Mouse (Mus musculus) hindbrain, embryonic 13.5 days (tissue): ENCODE measurements at regions not wholly inside any gene's neighbourhood (a gene's known extent, or its start where the extent isn't known, plus 50 kb on each side); places are given as distances from the start of the nearest gene placed in this dataset.
"Not testable (repeated sequence)": the region's sequence is repeated elsewhere in the genome, so short reads cannot be mapped to it uniquely, and the experiment has no call there.

Experiments
- ATAC-seq: fragments of 200-750 bp; cut with Nextera tagmentation; 2 replicates; pipeline ENCODE4 v1.8.0; 2017; ENCODE audit warnings: moderate TSS enrichment; ENCODE audit not compliant: low FRiP score
- H3K27ac ChIP-seq: fragments of 300-500 bp; sonication (generic); 2 replicates; pipeline ENCODE4 v1.5.1; 2015; ENCODE audit warnings: inconsistent platforms, mild to moderate bottlenecking, moderate library complexity
- H3K27me3 ChIP-seq: fragments of 300-500 bp; sonication (generic); 2 replicates; pipeline ENCODE4 v1.6.1; 2015; ENCODE audit warnings: mild to moderate bottlenecking, inconsistent platforms
- H3K36me3 ChIP-seq: fragments of 300-500 bp; sonication (generic); 2 replicates; pipeline ENCODE4 v1.6.1; 2015; ENCODE audit warnings: mild to moderate bottlenecking, inconsistent platforms
- H3K4me1 ChIP-seq: fragments of 300-500 bp; sonication (generic); replicated peaks from 2 replicates; pipeline ENCODE4 v1.6.1; 2015; ENCODE audit warnings: inconsistent platforms
- H3K4me2 ChIP-seq: fragments of 300-500 bp; sonication (generic); 2 replicates; pipeline ENCODE4 v1.6.1; 2015; ENCODE audit warnings: inconsistent platforms, mild to moderate bottlenecking, moderate library complexity
- H3K4me3 ChIP-seq: fragments of 300-500 bp; sonication (generic); 2 replicates; pipeline ENCODE4 v1.5.1; 2015; ENCODE audit warnings: mild to moderate bottlenecking, inconsistent platforms
- H3K9ac ChIP-seq: fragments of 300-500 bp; sonication (generic); 2 replicates; pipeline ENCODE4 v1.6.1; 2015; ENCODE audit warnings: mild to moderate bottlenecking, inconsistent platforms
- H3K9me3 ChIP-seq: fragments of 300-500 bp; sonication (generic); 2 replicates; pipeline ENCODE4 v1.6.1; 2016; ENCODE audit warnings: inconsistent platforms
- WGBS: fragments of 180-500 bp; shearing (Covaris S2); methylation state at CpG from one replicate; pipeline ENCODE4 v1.1.7; 2015; 5-methylcytosine and 5-hydroxymethylcytosine counted together

GRCm38 (mm10) chr6:100402716-100403115 is 115.4 kb upstream of the Rybp start:
- ATAC-seq, result no peak
- H3K9ac ChIP-seq, result no peak overlapping the region
- H3K27me3 ChIP-seq, result 0 out of 2 replicates have a peak, but pooled peaks cover 6% of the 10 kb centered on the region
- H3K4me3 ChIP-seq, result no peak overlapping the region
- 38% methylated on average over 4 of the region's 4 CpGs for WGBS
- no peak overlapping the region for H3K4me2 ChIP-seq
- no peak overlapping the region for H3K27ac ChIP-seq
- H3K9me3 ChIP-seq, result no peaks in the 10 kb centered on the region
- H3K4me1 ChIP-seq, result 0 out of 2 replicates have a peak, but pooled peaks cover 4% of the 10 kb centered on the region
- H3K36me3 ChIP-seq, result no peaks in the 10 kb centered on the region

- 100% methylated on average over 2 of the region's 2 CpGs for WGBS
- Histone ChIP-seq H3K4me1 (0 out of 2 replicates have a peak, but pooled peaks cover 9% of the 10 kb centered on the region), H3K9me3 (no peaks in the 10 kb centered on the region), H3K4me3 (no peak overlapping the region), H3K4me2 (no peak overlapping the region), H3K27me3 (0 out of 2 replicates have a peak, but pooled peaks cover 6% of the 10 kb centered on the region), H3K9ac (no peak overlapping the region), H3K27ac (no peak overlapping the region), H3K36me3 (no peaks in the 10 kb centered on the region)
- no peak for ATAC-seq
These were observed 114.4 kb upstream of the Rybp start for GRCm38 (mm10) chr6:100401728-100402127.

DNA sequence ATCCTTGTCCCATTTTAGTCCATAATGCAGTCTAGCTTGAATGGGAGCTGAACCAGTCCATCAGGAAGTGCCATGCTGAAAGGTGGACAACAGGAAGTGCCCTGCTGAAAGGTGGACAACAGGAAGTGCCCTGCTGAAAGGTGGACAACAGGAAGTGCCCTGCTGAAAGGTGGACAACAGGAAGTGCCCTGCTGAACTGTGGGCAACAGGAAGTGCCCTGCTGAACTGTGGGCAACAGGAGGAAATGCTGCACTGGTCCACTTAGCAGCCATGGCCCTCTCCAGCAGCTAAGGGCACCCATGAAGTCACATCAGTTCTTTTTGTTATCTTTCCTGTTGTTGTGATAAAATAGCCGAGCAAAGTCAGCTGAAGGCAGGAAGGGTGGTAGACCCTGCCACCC is 112.1 kb upstream of the Rybp start:
- 0 out of 2 replicates have a peak, but pooled peaks cover 14% of the 10 kb centered on the region for H3K4me1 ChIP-seq
- H3K36me3 ChIP-seq, H3K27ac ChIP-seq, ATAC-seq, H3K9ac ChIP-seq, H3K27me3 ChIP-seq, H3K4me2 ChIP-seq, H3K4me3 ChIP-seq, H3K9me3 ChIP-seq: not testable (repeated sequence)
- 92% methylated on average over 1 of the region's 1 CpGs for WGBS

DNA sequence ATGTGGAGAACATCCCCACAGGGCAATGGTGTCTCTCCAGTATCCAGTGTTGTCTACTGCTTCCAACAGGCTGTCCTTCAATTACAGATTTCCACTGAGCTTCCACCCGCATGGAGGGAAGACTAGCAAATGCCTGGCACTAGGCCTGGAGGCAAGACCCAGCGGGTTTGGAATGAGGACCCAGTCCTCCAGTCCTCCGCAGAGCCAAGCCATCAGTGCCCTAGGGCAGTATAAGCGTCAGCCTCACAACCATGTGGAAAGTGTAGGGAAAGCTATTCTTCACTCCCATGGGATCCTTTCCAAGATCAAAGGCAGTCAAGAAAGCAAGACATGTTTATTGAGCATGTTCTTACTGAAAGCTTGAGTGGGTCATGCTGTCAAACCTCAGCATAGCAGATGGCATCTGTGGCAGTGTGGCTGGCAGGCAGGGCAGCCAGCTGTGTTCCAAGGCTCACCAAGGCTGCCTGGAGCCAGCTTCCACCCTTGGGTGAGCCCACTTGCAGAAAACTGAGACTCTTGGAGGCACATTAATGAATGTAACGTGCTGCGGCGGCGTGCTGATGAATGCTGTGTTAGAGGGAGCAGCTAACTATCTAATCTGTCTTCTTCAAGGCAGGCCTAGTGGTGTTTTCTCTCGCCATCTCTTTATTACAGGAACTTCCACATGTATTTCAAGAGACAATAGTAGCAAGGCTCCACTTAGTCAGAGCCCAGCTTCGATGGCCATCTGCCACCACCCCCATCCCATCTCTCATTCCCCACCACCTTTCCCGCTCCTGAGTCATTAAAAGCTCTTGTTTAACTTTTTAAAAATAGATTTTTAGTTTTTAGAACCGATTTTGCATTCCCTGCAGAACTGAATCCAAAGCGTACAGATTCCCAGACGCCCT is 109.3 kb upstream of the Rybp start:
- Histone ChIP-seq H3K4me1 (0 out of 2 replicates have a peak, but pooled peaks cover 10% of the 10 kb centered on the region), H3K4me2 (no peak overlapping the region), H3K4me3 (no peak overlapping the region), H3K9me3 (no peaks in the 10 kb centered on the region), H3K27me3 (no peaks in the 10 kb centered on the region), H3K27ac (peak overlapping the region; percentile 55), H3K36me3 (no peaks in the 10 kb centered on the region), H3K9ac (no peak overlapping the region)
- 71% methylated on average over 14 of the region's 14 CpGs for WGBS
- no peak; the same call in 1 of the 2 replicates for ATAC-seq

GRCm38 (mm10) chr6:100390258-100390910 is 103.1 kb upstream of the Rybp start:
- no peak overlapping the region for H3K9ac ChIP-seq
- 76% methylated on average over 7 of the region's 7 CpGs for WGBS
- no peaks in the 10 kb centered on the region for H3K4me1 ChIP-seq
- H3K27me3 ChIP-seq, result peaks cover 10% of the 10 kb centered on the region; the same call in 1 of the 2 replicates
- no peak for ATAC-seq
- H3K4me2 ChIP-seq, result no peak overlapping the region
- no peaks in the 10 kb centered on the region for H3K36me3 ChIP-seq
- H3K9me3 ChIP-seq, result no peaks in the 10 kb centered on the region
- no peak overlapping the region for H3K27ac ChIP-seq
- H3K4me3 ChIP-seq, result no peak overlapping the region

DNA sequence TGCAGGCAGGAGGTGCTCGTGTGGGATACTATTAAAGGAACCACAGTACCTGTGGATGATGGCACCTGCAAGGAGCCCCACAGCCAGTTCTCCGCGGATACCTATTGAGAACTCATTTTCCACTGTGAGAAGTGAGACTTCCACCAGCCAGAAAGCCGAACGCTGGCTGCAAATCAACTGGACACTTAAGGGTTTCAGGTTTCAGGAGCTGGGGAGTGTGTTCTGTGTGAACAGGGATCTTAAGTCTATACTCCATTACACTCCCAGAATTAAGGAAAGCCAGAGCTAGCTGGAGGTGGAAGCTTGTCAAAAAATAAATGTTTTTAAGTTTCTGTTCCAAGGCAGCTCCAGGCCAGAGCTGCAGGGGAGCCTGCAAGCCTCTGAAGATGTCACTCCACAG is 99.8 kb upstream of the Rybp start:
- WGBS, result 54% methylated on average over 5 of the region's 5 CpGs
- ATAC-seq, result no peak
- Histone ChIP-seq H3K36me3 (no peaks in the 10 kb centered on the region), H3K9me3 (no peaks in the 10 kb centered on the region), H3K9ac (no peak overlapping the region), H3K4me2 (no peak overlapping the region), H3K27ac (no peak overlapping the region), H3K4me1 (peaks cover 5% of the 10 kb centered on the region; the same call in 1 of the 2 replicates), H3K4me3 (no peak overlapping the region), H3K27me3 (peaks cover 18% of the 10 kb centered on the region)

- no peak overlapping the region for H3K27ac ChIP-seq
- no peak for ATAC-seq
- H3K4me1 ChIP-seq, result peaks cover 9% of the 10 kb centered on the region; the same call in 1 of the 2 replicates
- no peak overlapping the region for H3K9ac ChIP-seq
- no peak overlapping the region for H3K4me2 ChIP-seq
- H3K9me3 ChIP-seq, result no peaks in the 10 kb centered on the region
- peaks cover 18% of the 10 kb centered on the region for H3K27me3 ChIP-seq
- no peak overlapping the region for H3K4me3 ChIP-seq
- H3K36me3 ChIP-seq, result no peaks in the 10 kb centered on the region
- 70% methylated on average over 8 of the region's 8 CpGs for WGBS
These were observed 98.4 kb upstream of the Rybp start for GRCm38 (mm10) chr6:100385640-100386039.

GRCm38 (mm10) chr6:100381046-100381445 is 93.8 kb upstream of the Rybp start:
- no peak overlapping the region for H3K4me2 ChIP-seq
- no peak for ATAC-seq
- H3K9me3 ChIP-seq, result no peaks in the 10 kb centered on the region
- peaks cover 13% of the 10 kb centered on the region; the same call in 1 of the 2 replicates for H3K27me3 ChIP-seq
- 71% methylated on average over 5 of the region's 5 CpGs for WGBS
- H3K4me1 ChIP-seq, result peaks cover 43% of the 10 kb centered on the region
- H3K27ac ChIP-seq, result peak overlapping the region; percentile 52; the same call in 1 of the 2 replicates
- no peak overlapping the region for H3K9ac ChIP-seq
- H3K36me3 ChIP-seq, result no peaks in the 10 kb centered on the region
- no peak overlapping the region for H3K4me3 ChIP-seq

DNA sequence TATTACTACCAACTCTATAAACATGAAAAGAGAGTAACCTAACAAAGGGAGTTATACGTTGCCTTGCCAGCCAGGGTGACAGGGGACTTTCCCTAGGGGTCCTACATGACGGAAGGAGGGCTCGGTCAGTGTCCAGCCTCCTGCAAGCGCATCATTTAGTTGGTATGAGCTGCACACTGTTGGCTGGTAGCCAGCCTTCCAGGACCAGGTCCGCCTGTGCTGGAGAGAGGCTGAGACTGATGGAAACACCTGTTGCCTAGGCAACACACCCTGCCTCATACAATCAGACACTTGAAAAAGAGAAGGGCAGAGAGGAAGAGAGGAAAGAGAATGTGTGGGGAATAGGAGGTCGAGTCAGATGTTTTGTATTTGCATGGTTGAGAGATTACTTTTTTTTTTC is 93.3 kb upstream of the Rybp start:
- Histone ChIP-seq H3K4me3 (no peak overlapping the region), H3K27me3 (peaks cover 17% of the 10 kb centered on the region; the same call in 1 of the 2 replicates), H3K4me1 (peaks cover 43% of the 10 kb centered on the region), H3K4me2 (no peak overlapping the region), H3K9ac (no peak overlapping the region), H3K27ac (no peak overlapping the region), H3K36me3 (no peaks in the 10 kb centered on the region), H3K9me3 (no peaks in the 10 kb centered on the region)
- peak; percentile 67 for ATAC-seq
- 9% methylated on average over 6 of the region's 6 CpGs for WGBS

DNA sequence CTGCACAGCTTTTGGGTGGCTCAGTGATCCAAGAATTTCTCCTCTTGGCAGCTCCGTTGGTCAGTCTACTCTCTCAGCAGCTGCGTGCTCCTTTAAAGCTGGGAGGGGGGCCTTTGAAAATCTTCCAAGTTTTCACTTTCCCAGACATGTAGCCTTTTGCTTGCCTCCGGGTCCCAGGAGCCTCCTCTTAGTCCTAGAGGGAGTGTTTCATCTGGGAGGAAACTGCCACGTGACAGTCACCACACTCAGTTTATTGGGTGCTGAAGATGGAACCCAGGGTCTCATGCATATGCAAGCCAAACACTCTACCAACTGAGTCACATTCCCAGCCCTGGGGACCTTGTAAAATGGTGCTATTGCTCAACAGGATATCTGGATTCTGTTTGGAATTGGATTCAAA is 92.5 kb upstream of the Rybp start:
- 40% methylated on average over 4 of the region's 4 CpGs for WGBS
- ATAC-seq, result no peak

DNA sequence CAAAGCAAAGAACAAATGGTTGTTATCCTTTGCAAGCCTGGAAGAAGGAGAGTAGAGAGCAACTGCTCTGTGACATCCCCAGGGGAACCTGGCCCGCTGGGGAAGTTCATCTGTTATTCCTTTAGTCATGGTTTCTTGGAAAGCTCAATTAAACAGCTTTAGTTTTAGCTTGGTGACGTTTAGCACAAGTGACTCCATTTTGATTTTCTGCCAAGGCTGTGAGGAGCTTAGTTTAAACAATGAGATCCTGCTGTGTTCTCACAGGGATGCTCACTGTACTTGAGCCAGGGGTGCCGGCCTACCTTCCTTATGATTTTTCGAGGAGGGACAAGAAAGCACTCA is 91.2 kb upstream of the Rybp start:
- Histone ChIP-seq H3K4me1 (peaks cover 39% of the 10 kb centered on the region), H3K4me3 (no peak overlapping the region), H3K4me2 (no peak overlapping the region), H3K9ac (no peak overlapping the region), H3K36me3 (no peaks in the 10 kb centered on the region), H3K27me3 (peaks cover 13% of the 10 kb centered on the region; the same call in 1 of the 2 replicates), H3K27ac (no peak overlapping the region), H3K9me3 (no peaks in the 10 kb centered on the region; the same call in 1 of the 2 replicates)
- ATAC-seq, result no peak
- 35% methylated on average over 4 of the region's 4 CpGs for WGBS

More for the DNA sequence above, 92.5 kb upstream of the Rybp start:
- Histone ChIP-seq H3K4me3 (no peak overlapping the region), H3K9me3 (no peaks in the 10 kb centered on the region; the same call in 1 of the 2 replicates), H3K4me1 (peaks cover 43% of the 10 kb centered on the region), H3K27me3 (peaks cover 16% of the 10 kb centered on the region; the same call in 1 of the 2 replicates), H3K27ac (no peak overlapping the region), H3K36me3 (no peaks in the 10 kb centered on the region), H3K9ac (no peak overlapping the region), H3K4me2 (no peak overlapping the region)

GRCm38 (mm10) chr6:100377828-100378532 is 90.7 kb upstream of the Rybp start:
- no peak overlapping the region for H3K27ac ChIP-seq
- H3K9me3 ChIP-seq, result no peaks in the 10 kb centered on the region; the same call in 1 of the 2 replicates
- ATAC-seq, result no peak
- no peaks in the 10 kb centered on the region for H3K36me3 ChIP-seq
- peaks cover 39% of the 10 kb centered on the region for H3K4me1 ChIP-seq
- H3K27me3 ChIP-seq, result peaks cover 15% of the 10 kb centered on the region; the same call in 1 of the 2 replicates
- H3K9ac ChIP-seq, result no peak overlapping the region
- no peak overlapping the region for H3K4me3 ChIP-seq
- 33% methylated on average over 6 of the region's 6 CpGs for WGBS
- H3K4me2 ChIP-seq, result no peak overlapping the region
